In genomic region chr12:69807399-69807985, GRCm38 (mm10) we compare ENCODE assay signal across 19 mouse cellular contexts. TPM values are rescaled to one million over a fixed set of nuclear protein-coding genes. Genes with fewer than 3 reads are reported as not detected.
DNase-seq lines count a peak whose midpoint lies in the region; ATAC-seq and TF ChIP-seq lines count a peak whose summit lies in the region.
"Had no signal": no experiment of that assay in that cellular context is flagged by ENCODE, and none has a peak within 500 bp of the region (broad histone marks: within the 10 kb centered on the region; RNA-seq: fewer than 3 reads in every experiment).

No protein-coding gene starts in this region.

- DNase-seq in heart, postnatal 25 days (ENCODE audit: low spot score): no peak
- DNase-seq in ES-E14 (ENCODE audit: low read depth, low spot score): no peak
- DNase-seq in hindbrain, embryonic 14.5 days (ENCODE audit: low spot score): no peak
- DNase-seq: adrenal gland, postnatal 14 days; B cell, adult 2 months; cerebellum, adult 9-11 months; layer of hippocampus, adult 9-11 months; liver, postnatal 0 days; thymus, adult 2 months had no signal

- in situ Hi-C loops in ES-E14 (cut with MboI; ENCODE audit: low sequenced_read_pairs in 2 of 2, unreplicated experiment in 2 of 2): no loop called here

- H3K4me3 ChIP-seq in heart, embryonic 13.5 days: no peak overlapping the region
- no peak overlapping the region for H3K4me3 ChIP-seq in kidney, embryonic 16.5 days (ENCODE audit: low read length)
- H3K4me3 ChIP-seq in kidney, embryonic 14.5 days (ENCODE audit: low read length): no peak overlapping the region
- H3K4me3 ChIP-seq in ES-E14 (ENCODE audit: insufficient read depth in 1 of 2, low read depth in 1 of 2, low read length in 2 of 2, poor library complexity in 1 of 2, severe bottlenecking in 1 of 2): no peak overlapping the region
- H3K4me3 ChIP-seq in hindbrain, embryonic 14.5 days (replicated peaks; ENCODE audit: low read length): no peak overlapping the region
- H3K4me3 ChIP-seq: embryonic facial prominence, embryonic 13.5 days; hindbrain, embryonic 13.5 days; left cerebral cortex, adult 2 months; limb, embryonic 10.5 days had no signal

- no peak overlapping the region for H3K9ac ChIP-seq in heart, embryonic 13.5 days
- no peak overlapping the region for H3K9ac ChIP-seq in kidney, embryonic 16.5 days (replicated peaks; ENCODE audit: low read length)
- no peak overlapping the region for H3K9ac ChIP-seq in kidney, embryonic 14.5 days (ENCODE audit: low read depth, low read length)
- H3K9ac ChIP-seq in ES-E14 (ENCODE audit: insufficient read depth, low read depth, low read length, poor library complexity, severe bottlenecking): no peak overlapping the region
- no peak overlapping the region for H3K9ac ChIP-seq in hindbrain, embryonic 14.5 days
- H3K9ac ChIP-seq: embryonic facial prominence, embryonic 13.5 days; hindbrain, embryonic 13.5 days; liver, postnatal 0 days had no signal

- H3K4me2 ChIP-seq in heart, embryonic 13.5 days: peak overlapping the region; percentile 31
- H3K4me2 ChIP-seq in kidney, embryonic 16.5 days (replicated peaks; ENCODE audit: low read depth, low read length): no peak overlapping the region
- no peak overlapping the region for H3K4me2 ChIP-seq in kidney, embryonic 14.5 days (replicated peaks; ENCODE audit: low read depth, low read length)
- H3K4me2 ChIP-seq in hindbrain, embryonic 14.5 days (replicated peaks): no peak overlapping the region
- H3K4me2 ChIP-seq: embryonic facial prominence, embryonic 13.5 days; hindbrain, embryonic 13.5 days had no signal

- WGBS in heart, embryonic 13.5 days: 42% methylated on average over 11 of the region's 11 CpGs
- WGBS in kidney, embryonic 16.5 days: 67% methylated on average over 11 of the region's 11 CpGs
- 75% methylated on average over 11 of the region's 11 CpGs for WGBS in kidney, embryonic 14.5 days
- WGBS in hindbrain, embryonic 14.5 days: 80% methylated on average over 11 of the region's 11 CpGs

- no peak for ATAC-seq in heart, embryonic 13.5 days (ENCODE audit: extremely low read depth, insufficient number of reproducible peaks, low FRiP score, low TSS enrichment)
- ATAC-seq in kidney, embryonic 16.5 days (ENCODE audit: low FRiP score, low TSS enrichment): 0 out of 2 replicates have a peak, but pooled peaks have one; percentile 35
- ATAC-seq in kidney, embryonic 14.5 days (ENCODE audit: low FRiP score, low TSS enrichment): no peak
- ATAC-seq in erythroblast, adult 5-6 weeks (replicated peaks; ENCODE audit: low FRiP score, poor library complexity, severe bottlenecking): 0 out of 2 replicates have a peak, but pooled peaks have one; percentile 34
- ATAC-seq in hindbrain, embryonic 14.5 days (ENCODE audit: low FRiP score): no peak
- ATAC-seq: forebrain, embryonic 16.5 days; liver, postnatal 0 days; Patski had no signal

- intact Hi-C loops in heart, postnatal 25 days (cut with DNase I): no loop called here

- H3K27me3 ChIP-seq in heart, embryonic 13.5 days (replicated peaks): no peaks in the 10 kb centered on the region
- no peaks in the 10 kb centered on the region for H3K27me3 ChIP-seq in kidney, embryonic 16.5 days (ENCODE audit: insufficient read depth, low read length)
- no peaks in the 10 kb centered on the region for H3K27me3 ChIP-seq in kidney, embryonic 14.5 days (ENCODE audit: control insufficient read depth, insufficient read depth, low read length)
- H3K27me3 ChIP-seq in hindbrain, embryonic 14.5 days (ENCODE audit: control insufficient read depth, insufficient read depth, low read length): no peaks in the 10 kb centered on the region
- H3K27me3 ChIP-seq: embryonic facial prominence, embryonic 13.5 days; hindbrain, embryonic 13.5 days; Patski had no signal

- H3K36me3 ChIP-seq in heart, embryonic 13.5 days: peaks cover 87% of the 10 kb centered on the region
- peaks cover 42% of the 10 kb centered on the region for H3K36me3 ChIP-seq in kidney, embryonic 16.5 days (ENCODE audit: insufficient read depth, low read length)
- H3K36me3 ChIP-seq in kidney, embryonic 14.5 days (ENCODE audit: control insufficient read depth, insufficient read depth, low read length): peaks cover 54% of the 10 kb centered on the region
- H3K36me3 ChIP-seq in ES-E14 (ENCODE audit: control insufficient read depth, insufficient read depth, low read length, poor library complexity, severe bottlenecking): peaks cover 5% of the 10 kb centered on the region
- H3K36me3 ChIP-seq in hindbrain, embryonic 14.5 days (replicated peaks; ENCODE audit: control insufficient read depth, insufficient read depth): peaks cover 70% of the 10 kb centered on the region

- no peaks in the 10 kb centered on the region for H3K9me3 ChIP-seq in heart, embryonic 13.5 days
- no peaks in the 10 kb centered on the region for H3K9me3 ChIP-seq in kidney, embryonic 16.5 days (ENCODE audit: low read length)
- H3K9me3 ChIP-seq in kidney, embryonic 14.5 days (ENCODE audit: control insufficient read depth, low read length): no peaks in the 10 kb centered on the region
- no peaks in the 10 kb centered on the region for H3K9me3 ChIP-seq in ES-E14 (ENCODE audit: control insufficient read depth, insufficient read depth, low read depth, low read length)
- no peaks in the 10 kb centered on the region for H3K9me3 ChIP-seq in hindbrain, embryonic 14.5 days (ENCODE audit: control insufficient read depth, low read length)
- H3K9me3 ChIP-seq: embryonic facial prominence, embryonic 13.5 days; hindbrain, embryonic 13.5 days; limb, embryonic 10.5 days had no signal

- peaks cover 27% of the 10 kb centered on the region for H3K4me1 ChIP-seq in heart, embryonic 13.5 days
- H3K4me1 ChIP-seq in kidney, embryonic 16.5 days (ENCODE audit: insufficient read depth, low read length): peaks cover 4% of the 10 kb centered on the region; the same call in 1 of the 2 replicates
- no peaks in the 10 kb centered on the region for H3K4me1 ChIP-seq in kidney, embryonic 14.5 days (ENCODE audit: control insufficient read depth, insufficient read depth, low read length)
- H3K4me1 ChIP-seq in ES-E14 (ENCODE audit: control insufficient read depth in 2 of 2, insufficient read depth in 2 of 2, low read length in 2 of 2, poor library complexity in 1 of 2): peaks cover 0 to 3% of the 10 kb centered on the region in 2 experiments; a peak in 2 of 4 replicates
- H3K4me1 ChIP-seq in hindbrain, embryonic 14.5 days (replicated peaks; ENCODE audit: control insufficient read depth, insufficient read depth, low read length): no peaks in the 10 kb centered on the region
- H3K4me1 ChIP-seq: hindbrain, embryonic 13.5 days; limb, embryonic 10.5 days had no signal

- H3K27ac ChIP-seq in heart, embryonic 13.5 days (replicated peaks): 0 out of 2 replicates have a peak overlapping the region, but pooled peaks have one; percentile 46
- no peak overlapping the region for H3K27ac ChIP-seq in kidney, embryonic 16.5 days (ENCODE audit: low read length)
- no peak overlapping the region for H3K27ac ChIP-seq in kidney, embryonic 14.5 days (ENCODE audit: low read depth, low read length)
- H3K27ac ChIP-seq in ES-E14 (ENCODE audit: insufficient read depth, low read depth, low read length, poor library complexity, severe bottlenecking): peak overlapping the region; percentile 3; the same call in 1 of the 2 replicates
- H3K27ac ChIP-seq in hindbrain, embryonic 14.5 days: no peak overlapping the region
- H3K27ac ChIP-seq: embryonic facial prominence, embryonic 13.5 days; hindbrain, embryonic 13.5 days; left cerebral cortex, adult 2 months; limb, embryonic 10.5 days had no signal

TF ChIP-seq in ES-E14, 5 proteins besides CTCF, POLR2A, EP300 and RAD21:
- no peak for TF ChIP-seq ZC3H11A (IDR thresholded peaks at IDR 0.05; ENCODE audit: borderline replicate concordance, low read depth, low read length)

RNA-seq across cellular contexts. Expression of gene Cdkl1, which starts 16.4 kb away (rescaled TPM):
- 4.6 and 6.8 TPM in 2 replicates for polyA plus RNA-seq in heart, embryonic 13.5 days (2015; fragmentation: Nextera tagmentation; extraction: Ambion mirVana)
- total RNA-seq in heart, postnatal 25 days (2021): 1 to 10 TPM; 4.9 to 5.9 TPM
- polyA plus RNA-seq in kidney, embryonic 16.5 days (2015; fragmentation: Nextera tagmentation; extraction: Ambion mirVana): 25.7 and 32.4 TPM in 2 replicates
- 11.6 and 20.7 TPM in 2 replicates for polyA plus RNA-seq in kidney, embryonic 14.5 days (2014; fragmentation: Nextera tagmentation; extraction: Ambion mirVana)
- 0.90 and 3.0 TPM in 2 replicates for total RNA-seq in ES-E14 (2012; rRNA removed)
- total RNA-seq in erythroblast, adult 5-6 weeks (2015; ENCODE audit: low replicate concordance): 43.6 and 51.4 TPM in 2 replicates
- total RNA-seq in erythroblast, adult 5-6 weeks (2017; ENCODE audit: low replicate concordance): 86.7 and 87.6 TPM in 2 replicates
- 10.6 TPM in 2 replicates for polyA plus RNA-seq in hindbrain, embryonic 14.5 days (2014; fragmentation: Nextera tagmentation; extraction: Ambion mirVana)

Comparison
In these comparisons a context has a peak if more than half of its experiments do, and no peak if none do; other contexts are left out.
1. ATAC-seq: peak in kidney, embryonic 16.5 days (single experiment) and erythroblast, adult 5-6 weeks (single experiment); none in heart, embryonic 13.5 days (single experiment), kidney, embryonic 14.5 days (single experiment) and hindbrain, embryonic 14.5 days (single experiment).
2. H3K27ac ChIP-seq: peak in heart, embryonic 13.5 days (single experiment) and ES-E14 (single experiment); none in kidney, embryonic 16.5 days (single experiment), kidney, embryonic 14.5 days (single experiment) and hindbrain, embryonic 14.5 days (single experiment).